Comparison of ENCODE assay signal across 8 mouse cellular contexts in the genomic region with DNA sequence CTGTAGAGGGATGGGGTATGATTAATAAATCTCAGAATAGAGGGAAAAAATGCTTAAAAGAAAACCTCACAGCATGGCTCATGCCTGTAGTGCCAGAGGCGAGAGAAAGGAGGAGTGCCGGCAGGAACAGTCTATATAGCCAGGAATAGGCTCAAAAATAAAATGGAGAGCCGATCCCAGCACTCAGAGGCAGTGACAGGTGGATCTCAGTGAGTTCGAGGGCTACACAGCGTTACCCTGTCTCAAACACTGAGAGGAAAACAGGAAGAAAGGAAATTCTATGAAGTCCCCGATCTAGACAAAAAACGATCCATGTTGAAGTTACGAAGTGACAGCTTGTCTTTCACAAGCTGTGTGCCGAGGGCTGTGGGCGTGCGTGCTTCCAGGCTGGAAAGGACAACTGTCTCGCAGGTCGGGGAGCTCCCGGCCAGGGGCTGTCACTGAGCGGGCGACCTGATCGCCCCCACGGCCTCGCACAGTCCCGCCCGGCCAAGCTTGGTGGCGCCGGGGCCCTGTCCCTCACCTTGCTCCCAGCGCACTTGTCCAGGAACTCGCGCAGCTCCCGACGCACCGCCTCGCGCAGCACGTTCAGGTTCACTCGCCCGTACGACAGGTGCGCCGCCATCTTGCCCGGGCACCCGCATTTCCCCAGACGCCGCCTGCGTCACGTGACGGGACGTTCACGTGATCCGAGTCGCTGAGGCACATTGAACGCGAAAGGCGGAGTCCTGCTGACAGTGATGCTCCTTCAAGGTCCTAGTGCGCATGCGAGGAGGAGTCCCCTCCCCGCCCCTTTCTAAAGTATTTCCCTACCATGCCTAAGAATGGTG. TPM values are rescaled to one million over a fixed set of nuclear protein-coding genes. Genes with fewer than 3 reads are reported as not detected.
DNase-seq lines count a peak whose midpoint lies in the region; ATAC-seq and TF ChIP-seq lines count a peak whose summit lies in the region.

Gene Vps33a, minus strand, starts transcription at position 682 of the 830 bp plus-strand sequence.

- peak within 1 kb of the TSS; percentile 99 for H3K4me3 ChIP-seq in heart, embryonic 12.5 days
- H3K4me3 ChIP-seq in kidney, postnatal 0 days (replicated peaks; ENCODE audit: low read depth, low read length): peak within 1 kb of the TSS; percentile 92
- peak within 1 kb of the TSS; percentile 95 for H3K4me3 ChIP-seq in liver, embryonic 11.5 days (ENCODE audit: low read depth, low read length)
- peak within 1 kb of the TSS; percentile 94 for H3K4me3 ChIP-seq in stomach, embryonic 14.5 days (ENCODE audit: low read depth, low read length)

- WGBS in heart, embryonic 12.5 days: under 1% methylated on average over 54 of the region's 54 CpGs
- under 1% methylated on average over 54 of the region's 54 CpGs for WGBS in kidney, postnatal 0 days
- under 1% methylated on average over 54 of the region's 54 CpGs for WGBS in liver, embryonic 11.5 days
- WGBS in stomach, embryonic 14.5 days: under 1% methylated on average over 54 of the region's 54 CpGs

- H3K27ac ChIP-seq in heart, embryonic 12.5 days (ENCODE audit: poor library complexity, severe bottlenecking): peak within 1 kb of the TSS; percentile 45; the same call in 1 of the 2 replicates
- H3K27ac ChIP-seq in kidney, postnatal 0 days: peak within 1 kb of the TSS; percentile 80
- 0 out of 2 replicates have a peak within 1 kb of the TSS, but pooled peaks have one; percentile 28 for H3K27ac ChIP-seq in liver, embryonic 11.5 days (ENCODE audit: low read depth, low read length)
- H3K27ac ChIP-seq in stomach, embryonic 14.5 days (ENCODE audit: low read length): no peak within 1 kb of the TSS

- DNase-seq in CD4-positive helper T cell, adult 2 months (ENCODE audit: low read depth, low spot score): peak; percentile 100
- DNase-seq in brain, embryonic 18.5 days (ENCODE audit: low read depth, low spot score): peak; percentile 97
- peak; percentile 99 for DNase-seq in kidney, postnatal 0 days (ENCODE audit: low spot score)
- DNase-seq in liver, embryonic 11.5 days (ENCODE audit: low spot score): peak; percentile 99
- DNase-seq in naive thymus-derived CD4-positive, alpha-beta T cell, adult 2 months (ENCODE audit: low read depth): peak; percentile 99

- TF ChIP-seq CTCF in kidney, postnatal 0 days (IDR thresholded peaks at IDR 0.05; ENCODE audit: low read depth): no peak

- peak; percentile 98 for ATAC-seq in erythroid progenitor cell, adult 5-6 weeks (replicated peaks; ENCODE audit: low FRiP score, poor library complexity, severe bottlenecking)
- peak; percentile 95 for ATAC-seq in heart, embryonic 12.5 days (ENCODE audit: insufficient number of reproducible peaks, low FRiP score)
- peak; percentile 91 for ATAC-seq in kidney, postnatal 0 days (replicated peaks; ENCODE audit: low FRiP score, low read depth)
- ATAC-seq in liver, embryonic 11.5 days (replicated peaks; ENCODE audit: low FRiP score): peak; percentile 88
- ATAC-seq in stomach, embryonic 14.5 days (ENCODE audit: insufficient number of reproducible peaks, insufficient read depth, low FRiP score, low read depth): peak; percentile 92

- H3K4me2 ChIP-seq in heart, embryonic 12.5 days: peak within 1 kb of the TSS; percentile 87
- peak within 1 kb of the TSS; percentile 76 for H3K4me2 ChIP-seq in kidney, postnatal 0 days (ENCODE audit: low read length)
- H3K4me2 ChIP-seq in liver, embryonic 11.5 days: peak within 1 kb of the TSS; percentile 77
- H3K4me2 ChIP-seq in stomach, embryonic 14.5 days (replicated peaks; ENCODE audit: low read depth, low read length): peak within 1 kb of the TSS; percentile 90

- peak within 1 kb of the TSS; percentile 90 for H3K9ac ChIP-seq in heart, embryonic 12.5 days
- H3K9ac ChIP-seq in kidney, postnatal 0 days (ENCODE audit: low read depth, low read length): peak within 1 kb of the TSS; percentile 84
- H3K9ac ChIP-seq in liver, embryonic 11.5 days (ENCODE audit: low read depth, low read length): peak within 1 kb of the TSS; percentile 87
- H3K9ac ChIP-seq in stomach, embryonic 14.5 days (replicated peaks; ENCODE audit: low read depth, low read length): peak within 1 kb of the TSS; percentile 71

- no peaks in the 10 kb centered on the region for H3K27me3 ChIP-seq in heart, embryonic 12.5 days (replicated peaks)
- no peaks in the 10 kb centered on the region for H3K27me3 ChIP-seq in kidney, postnatal 0 days (ENCODE audit: insufficient read depth, low read length)
- no peaks in the 10 kb centered on the region for H3K27me3 ChIP-seq in liver, embryonic 11.5 days (replicated peaks; ENCODE audit: control insufficient read depth, insufficient read depth, low read length)
- H3K27me3 ChIP-seq in stomach, embryonic 14.5 days (ENCODE audit: control insufficient read depth, insufficient read depth, low read length): no peaks in the 10 kb centered on the region

- peaks cover 31% of the 10 kb centered on the region for H3K36me3 ChIP-seq in heart, embryonic 12.5 days
- H3K36me3 ChIP-seq in kidney, postnatal 0 days (ENCODE audit: insufficient read depth, low read length): peaks cover 11% of the 10 kb centered on the region; the same call in 1 of the 2 replicates
- peaks cover 12% of the 10 kb centered on the region for H3K36me3 ChIP-seq in liver, embryonic 11.5 days (ENCODE audit: control insufficient read depth, insufficient read depth, low read length)
- peaks cover 13% of the 10 kb centered on the region for H3K36me3 ChIP-seq in stomach, embryonic 14.5 days (ENCODE audit: control insufficient read depth, insufficient read depth, low read length)

- peaks cover 9% of the 10 kb centered on the region for H3K4me1 ChIP-seq in heart, embryonic 12.5 days (replicated peaks)
- peaks cover 7% of the 10 kb centered on the region; the same call in 1 of the 2 replicates for H3K4me1 ChIP-seq in kidney, postnatal 0 days (replicated peaks; ENCODE audit: insufficient read depth, low read length)
- peaks cover 4% of the 10 kb centered on the region for H3K4me1 ChIP-seq in liver, embryonic 11.5 days (replicated peaks; ENCODE audit: control insufficient read depth, insufficient read depth, low read length)
- H3K4me1 ChIP-seq in stomach, embryonic 14.5 days (ENCODE audit: control insufficient read depth, insufficient read depth, low read length): 0 out of 2 replicates have a peak, but pooled peaks cover 4% of the 10 kb centered on the region

- H3K9me3 ChIP-seq in heart, embryonic 12.5 days (replicated peaks): no peaks in the 10 kb centered on the region
- no peaks in the 10 kb centered on the region for H3K9me3 ChIP-seq in kidney, postnatal 0 days (replicated peaks; ENCODE audit: low read length)
- no peaks in the 10 kb centered on the region for H3K9me3 ChIP-seq in liver, embryonic 11.5 days (ENCODE audit: control insufficient read depth, low read length)
- H3K9me3 ChIP-seq in stomach, embryonic 14.5 days (ENCODE audit: control insufficient read depth, low read depth, low read length): no peaks in the 10 kb centered on the region

RNA-seq across cellular contexts. Expression of gene Vps33a, which starts in this region (rescaled TPM):
- total RNA-seq in erythroid progenitor cell, adult 5-6 weeks (2015; ENCODE audit: low replicate concordance): 9.4 and 10.9 TPM in 2 replicates
- 8.2 and 9.4 TPM in 2 replicates for total RNA-seq in erythroid progenitor cell, adult 5-6 weeks (2017; ENCODE audit: low replicate concordance)
- polyA plus RNA-seq in heart, embryonic 12.5 days (2016; fragmentation: Nextera tagmentation; extraction: Ambion mirVana): 20.0 and 23.4 TPM in 2 replicates
- 23.4 and 25.0 TPM in 2 replicates for polyA plus RNA-seq in kidney, postnatal 0 days (2015; fragmentation: Nextera tagmentation; extraction: Ambion mirVana)
- polyA plus RNA-seq in liver, embryonic 11.5 days (2014; fragmentation: Nextera tagmentation; extraction: Ambion mirVana): 36.0 and 36.9 TPM in 2 replicates
- 25.4 and 27.2 TPM in 2 replicates for polyA plus RNA-seq in stomach, embryonic 14.5 days (2014; fragmentation: Nextera tagmentation; extraction: Ambion mirVana)
